Mouse (Mus musculus) spleen, postnatal 36 days (tissue): ENCODE results near the gene Crlf2.
A peak's percentile ranks its signal among the peaks of the same experiment; 100 is the strongest.

Source experiments
- DNase-seq, 2 experiments: peaks; one replicate each; pipeline ENCODE4 v3.0.0; 2022; ENCODE audit warnings: low spot score in 2 of 2, mixed read lengths in 1 of 2

Crlf2 gene

DNA sequence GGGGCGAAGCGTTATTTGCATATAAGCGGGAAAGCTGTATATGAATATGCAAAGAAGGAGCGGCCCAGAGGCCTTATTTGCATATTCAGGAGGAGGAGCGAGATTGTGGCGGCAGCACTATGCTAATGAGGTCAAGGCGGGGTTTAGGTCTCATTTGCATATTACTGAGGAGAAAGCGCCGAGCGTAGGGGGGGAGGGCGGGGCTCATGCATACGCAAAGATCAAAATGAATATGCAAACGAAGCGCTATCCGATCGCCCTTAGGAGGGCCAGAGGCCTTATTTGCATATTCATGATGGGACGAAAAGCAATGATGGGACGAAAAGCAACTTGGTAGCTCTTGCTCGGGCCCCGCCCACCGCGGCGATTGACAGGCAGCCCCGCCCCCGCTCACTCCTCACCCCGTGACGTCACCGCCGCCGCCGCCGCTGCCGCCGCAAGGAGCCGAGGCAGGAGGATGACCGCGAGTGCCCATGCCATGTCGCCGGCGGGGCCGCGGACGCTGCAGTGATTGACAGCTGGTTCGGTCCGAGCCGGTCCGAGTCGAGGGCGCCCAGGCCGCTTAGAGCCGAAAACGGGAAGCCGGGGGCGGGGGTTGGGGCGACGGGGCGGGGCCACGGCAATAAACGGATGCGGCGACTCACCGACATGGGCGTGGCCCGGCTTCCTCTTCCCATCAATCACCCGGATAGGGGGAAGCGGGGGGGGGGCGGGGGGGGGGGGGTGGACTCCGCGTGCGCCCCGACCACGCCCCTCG, at the start of gene Crlf2:
Gene Crlf2, minus strand, starts transcription at position 590 of the 757 bp plus-strand sequence.
- peak; percentile 80 to 86 for DNase-seq

DNA sequence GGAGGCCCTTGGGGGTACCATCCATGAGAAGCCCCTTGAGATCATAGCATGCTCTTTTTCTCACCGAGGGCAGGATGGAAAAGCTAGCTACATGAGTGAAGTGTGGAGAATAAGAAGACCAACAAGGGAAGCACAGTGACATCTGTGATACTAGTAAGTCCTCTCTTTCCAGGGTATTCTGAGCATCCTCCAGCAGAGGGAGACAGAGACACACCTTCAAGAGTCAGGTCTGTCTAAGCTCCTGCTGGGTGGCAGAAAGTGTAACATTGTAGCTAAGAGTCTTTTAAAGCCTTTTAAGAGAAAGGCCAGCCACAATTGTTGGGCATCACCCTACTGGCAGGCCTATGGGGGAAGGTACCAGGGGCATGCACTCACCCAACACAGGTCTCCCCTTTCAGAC, 43.8 kb upstream of the Crlf2 start:
- DNase-seq = peak in 1 of 2 experiments; percentile 4

DNA sequence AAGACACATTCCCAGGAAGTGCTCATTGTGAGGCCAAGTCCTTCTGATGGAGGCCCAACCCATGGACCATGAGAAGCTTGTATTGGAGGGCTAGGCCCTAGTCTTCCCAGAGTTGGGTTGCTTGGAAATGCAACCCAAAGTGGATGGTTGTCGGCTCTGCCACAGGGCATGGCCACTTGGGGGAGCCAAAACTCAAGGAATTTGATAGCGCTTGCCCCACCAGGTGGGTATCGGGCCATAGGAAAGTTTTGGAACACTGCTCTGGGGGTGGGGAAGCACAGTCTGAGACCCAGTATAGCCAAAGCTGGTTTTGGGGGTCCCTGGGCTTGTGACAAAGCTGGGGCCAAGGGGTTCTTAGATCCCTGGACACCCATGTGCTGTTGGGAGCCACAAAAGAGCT, 42.3 kb upstream of the Crlf2 start:
- DNase-seq = no peak

DNA sequence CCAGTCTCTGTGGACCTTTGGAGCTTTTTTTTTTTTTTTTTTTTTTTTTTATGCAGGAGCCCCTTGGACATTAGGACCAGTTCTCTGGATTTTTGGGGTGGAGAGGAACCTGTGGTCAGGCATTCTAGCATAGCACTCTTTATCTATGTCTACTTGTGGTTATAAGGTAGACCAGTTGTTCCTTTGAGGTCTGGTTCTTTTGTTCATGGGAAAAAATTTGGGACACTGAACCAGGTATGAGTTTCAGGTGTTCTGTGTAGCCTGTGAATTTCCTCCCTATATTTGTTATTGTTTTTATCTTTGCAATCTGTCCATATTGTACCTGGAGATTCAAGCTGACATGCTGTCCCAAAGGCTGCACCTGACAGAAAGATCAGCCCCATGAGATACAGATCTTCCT, 40.1 kb upstream of the Crlf2 start:
- no peak for DNase-seq

DNA sequence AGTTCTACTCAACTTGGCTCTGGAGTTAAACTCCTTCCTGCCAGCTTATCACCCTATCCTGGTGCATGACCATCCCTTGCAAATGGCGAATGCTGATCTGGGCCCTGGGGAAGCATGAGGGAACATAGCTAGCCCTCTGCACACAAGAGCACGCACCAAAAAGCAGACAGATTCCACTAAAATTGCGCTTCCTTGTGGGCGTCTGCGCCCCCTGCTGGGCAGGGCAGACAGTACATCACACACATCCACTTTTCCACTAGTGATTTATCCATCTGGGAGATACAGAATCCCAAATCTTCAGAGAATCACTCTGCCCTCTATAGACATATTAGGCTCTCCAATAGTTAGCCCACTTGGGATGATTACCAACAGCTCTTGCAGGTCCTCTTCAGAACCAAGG, 37.9 kb upstream of the Crlf2 start:
- DNase-seq = no peak

DNA sequence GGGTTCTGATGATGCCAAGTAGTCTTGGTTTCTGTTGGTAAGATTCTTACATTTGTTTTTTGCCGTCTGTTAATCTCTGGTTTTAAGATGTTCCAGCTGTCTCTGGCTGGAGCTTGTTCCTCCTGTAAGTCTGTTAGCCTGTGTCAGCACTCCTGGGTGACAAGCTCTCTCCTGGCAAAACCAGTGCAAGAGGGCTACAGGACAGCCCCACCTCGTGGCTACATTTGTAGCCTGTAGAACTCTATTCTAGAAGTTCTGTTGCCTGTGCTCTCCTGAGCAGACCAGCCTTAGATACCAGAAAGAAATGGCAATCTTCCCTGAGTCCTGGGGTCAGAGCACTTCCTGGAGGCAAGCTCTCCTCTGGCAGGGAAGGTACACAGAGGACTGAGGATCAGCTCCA, 4.0 kb upstream of the Crlf2 start:
- no peak for DNase-seq

DNA sequence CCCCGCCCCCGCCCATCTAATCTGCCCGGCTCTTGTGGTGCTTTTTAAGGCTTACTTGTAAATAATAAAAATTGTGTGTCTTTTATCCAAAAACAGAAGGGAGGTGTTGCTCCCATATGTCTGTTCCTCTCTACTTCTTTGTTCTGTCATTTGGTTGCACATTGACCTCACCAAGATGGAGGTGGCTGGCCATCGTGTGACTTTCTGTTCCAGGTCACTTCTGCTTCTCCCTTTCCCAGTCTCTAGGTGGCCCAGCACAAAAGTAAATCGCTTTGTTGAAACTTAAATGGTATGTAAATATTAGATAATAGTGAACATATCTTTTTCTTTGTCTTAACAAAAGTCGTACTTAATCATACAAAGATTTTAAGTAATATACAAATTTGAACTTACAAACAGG, 398 bp upstream of the Crlf2 start:
- peak; percentile 4 to 29 for DNase-seq

GRCm38 (mm10) chr5:109558123-109558403, 730 bp downstream of the Crlf2 start:
- DNase-seq = no peak

DNA sequence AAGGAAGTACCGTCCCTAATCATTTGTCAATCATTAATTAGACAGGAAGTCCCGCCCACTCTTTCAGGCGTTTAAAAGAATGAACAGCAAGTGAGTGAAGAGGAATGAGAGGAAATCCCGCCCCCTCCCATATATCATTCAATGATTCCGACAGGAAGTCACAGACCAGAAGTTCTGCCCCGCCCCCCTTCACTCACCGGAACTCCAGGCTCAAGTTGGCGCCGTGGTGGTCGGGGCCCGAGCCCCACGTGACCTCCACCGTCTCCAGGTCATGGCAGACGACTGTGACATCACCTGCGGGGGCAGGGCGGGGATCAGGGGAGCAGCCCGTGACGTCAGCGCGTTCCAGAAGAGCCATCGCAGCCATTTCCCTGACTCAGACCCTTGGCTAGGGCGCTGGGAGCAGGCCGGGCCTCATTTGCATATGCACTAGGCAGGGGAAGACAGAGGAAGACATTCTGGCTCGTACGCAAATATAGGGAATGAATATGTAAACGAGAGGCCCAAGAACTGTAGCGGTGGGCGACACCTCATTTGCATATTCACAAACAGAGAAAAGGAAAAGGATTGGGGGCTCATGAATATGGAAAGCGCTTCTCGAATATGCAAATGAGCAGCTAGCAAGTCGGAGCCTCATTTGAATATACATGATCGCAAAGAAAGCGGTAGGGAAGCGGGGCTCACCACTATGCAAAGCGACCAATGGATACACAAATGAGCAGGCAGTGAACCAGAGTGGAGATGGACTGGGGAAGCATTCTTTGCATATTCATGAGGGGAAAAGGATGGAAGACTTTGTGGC, 1.3 kb downstream of the Crlf2 start:
- DNase-seq = peak; percentile 91 to 94

DNA sequence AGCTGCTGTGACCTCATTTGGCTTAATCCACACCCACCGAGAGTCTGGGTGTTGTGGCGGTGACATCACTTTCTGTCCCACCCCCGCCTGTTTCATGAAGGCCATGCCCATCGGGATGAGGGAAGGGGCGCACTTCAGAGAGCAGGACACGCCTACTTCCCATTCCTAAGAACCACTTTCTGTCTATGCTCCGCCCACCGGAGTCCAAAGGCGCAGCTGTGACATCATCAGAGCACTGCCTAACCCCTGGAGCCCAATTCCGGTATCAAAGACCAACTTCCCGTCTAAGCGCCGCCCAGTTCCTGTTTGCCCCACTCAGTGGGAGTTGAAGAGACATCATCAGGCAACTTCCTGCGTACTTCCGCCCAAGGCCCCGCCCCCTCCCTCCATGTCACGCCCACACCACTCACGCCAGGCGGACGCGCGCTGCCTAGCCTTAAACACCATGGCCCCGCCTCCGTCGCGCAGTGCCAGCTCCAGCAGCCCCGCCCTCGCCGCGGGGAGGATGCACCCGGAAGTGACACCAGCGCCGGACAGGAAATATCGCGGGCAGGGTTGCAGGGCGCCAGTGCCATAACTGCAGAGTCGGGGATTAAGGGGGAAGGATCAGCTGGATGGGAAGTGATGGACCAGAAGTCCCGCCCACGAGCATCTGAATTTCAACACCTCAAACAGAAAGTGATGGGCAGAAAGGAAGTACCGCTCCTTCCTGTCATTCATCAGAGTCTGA, 2.0 kb downstream of the Crlf2 start:
- no peak for DNase-seq

- DNase-seq = peak; percentile 9 to 18
These were observed 2.9 kb downstream of the Crlf2 start for GRCm38 (mm10) chr5:109555676-109556571.

GRCm38 (mm10) chr5:109555236-109555675, 3.5 kb downstream of the Crlf2 start:
- DNase-seq = no peak

DNA sequence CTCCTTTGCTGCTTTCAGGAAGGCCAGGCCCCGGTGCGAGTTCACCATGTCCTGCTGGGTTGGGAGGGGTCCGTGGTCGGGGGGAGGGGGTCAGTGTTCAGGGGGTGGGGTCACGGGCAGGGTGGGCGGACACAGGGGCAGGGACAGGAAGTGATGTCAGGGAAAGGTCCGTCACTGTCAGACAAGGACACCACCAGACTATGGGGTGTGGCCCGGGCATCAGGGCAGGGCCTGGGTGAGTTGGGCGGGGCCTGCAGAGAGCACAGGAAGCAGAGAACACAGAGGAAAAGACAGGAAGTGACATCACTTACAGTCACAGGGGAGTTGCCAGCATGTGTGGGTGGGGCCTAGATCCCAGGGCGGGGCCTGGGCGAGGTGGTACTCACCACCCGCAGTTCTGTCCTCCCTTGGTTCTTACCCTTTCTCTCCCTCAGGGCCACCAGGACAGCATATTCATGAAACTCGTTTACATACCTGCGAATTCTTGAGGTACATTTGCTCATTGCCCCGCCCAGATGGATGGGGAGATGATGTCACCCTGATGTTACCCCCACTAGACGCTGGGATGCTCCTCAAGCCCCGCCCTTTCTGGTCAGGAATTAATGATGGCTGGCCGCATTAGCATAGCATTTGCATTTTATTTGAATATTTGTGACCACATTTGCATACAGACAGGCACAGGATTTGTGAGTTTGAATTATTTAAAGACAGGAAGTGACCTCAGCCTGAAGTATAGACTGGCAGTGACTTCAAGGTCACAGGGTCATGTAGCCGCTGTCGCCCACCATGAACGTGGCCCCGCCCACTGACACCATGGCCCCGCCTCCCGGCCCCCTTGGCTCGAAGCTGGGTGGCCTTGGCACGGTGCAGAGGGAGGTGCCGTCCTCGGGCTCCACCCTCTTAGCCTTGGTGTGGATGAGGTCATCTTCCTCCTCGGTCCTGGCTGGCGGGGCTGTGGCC, 4.4 kb downstream of the Crlf2 start:
- DNase-seq = no peak

GRCm38 (mm10) chr5:109553160-109553930, 5.4 kb downstream of the Crlf2 start:
- no peak for DNase-seq

DNA sequence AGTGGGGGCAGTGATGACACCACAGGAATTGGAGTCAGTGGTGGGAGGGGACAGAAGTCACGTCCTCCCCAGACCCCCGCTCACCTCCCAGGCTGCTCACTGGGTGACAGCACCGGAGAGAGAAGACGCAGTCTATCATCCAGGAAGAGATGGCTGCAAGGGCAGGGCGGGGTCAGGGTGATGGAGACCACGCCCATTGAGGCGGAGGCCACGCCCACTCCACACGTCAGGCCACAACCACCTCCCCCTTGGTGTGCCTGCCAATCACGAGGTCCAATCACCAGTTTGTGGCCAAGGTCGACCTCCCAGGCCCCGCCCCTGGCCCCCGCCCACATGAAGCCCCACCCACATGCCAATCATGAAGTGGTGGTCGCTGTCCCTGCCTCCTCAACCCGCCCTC, 6.3 kb downstream of the Crlf2 start:
- DNase-seq = no peak

GRCm38 (mm10) chr5:109552116-109552515, 6.7 kb downstream of the Crlf2 start:
- no peak for DNase-seq

- DNase-seq = no peak
These were observed 7.6 kb downstream of the Crlf2 start for GRCm38 (mm10) chr5:109551041-109551765.

DNA sequence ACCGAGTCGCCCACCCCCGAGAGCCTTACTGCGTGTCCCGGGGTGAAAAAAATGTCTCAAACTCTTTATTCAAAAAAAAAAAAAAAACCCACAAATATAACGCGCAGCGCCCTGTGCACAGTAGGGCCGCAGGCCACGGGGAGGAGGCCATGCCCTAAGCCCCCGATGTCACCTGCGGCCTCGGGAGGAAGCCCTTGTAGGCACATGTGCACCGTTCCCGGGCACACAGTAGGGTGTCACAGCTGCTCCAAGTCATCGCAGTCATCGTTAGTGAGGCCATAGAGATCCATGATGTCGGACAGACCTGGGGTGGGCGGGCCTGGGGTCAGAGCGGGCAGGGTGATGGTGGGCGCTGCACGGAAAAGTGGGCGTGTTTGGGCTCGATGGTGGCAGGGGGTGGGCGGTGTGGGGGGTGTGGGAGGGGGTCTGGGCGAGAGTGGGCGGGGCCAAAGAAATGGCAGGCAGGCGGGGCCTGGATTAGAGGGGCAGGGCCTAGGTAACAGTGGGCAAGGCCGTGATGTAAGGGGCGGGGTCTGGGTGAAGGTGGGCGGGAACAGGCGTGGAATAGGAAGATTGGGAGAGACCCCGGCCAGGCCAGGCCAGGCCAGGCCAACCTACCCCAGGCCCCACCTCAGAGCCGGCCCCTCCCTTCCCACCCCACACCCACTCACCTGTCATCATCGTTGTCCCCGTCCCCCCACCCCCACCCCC, 8.4 kb downstream of the Crlf2 start:
- no peak for DNase-seq
